Mouse (Mus musculus) brain, embryonic 14.5 days (tissue): ENCODE measurements around the gene Slc41a1. TPM values are rescaled to one million over a fixed set of nuclear protein-coding genes. Genes with fewer than 3 reads are reported as not detected.
"Not testable (repeated sequence)": the region's sequence is repeated elsewhere in the genome, so short reads cannot be mapped to it uniquely, and the experiment has no call there.

ENCODE experiments used
- DNase-seq: peaks from one replicate; pipeline ENCODE4 v3.0.0-alpha.2; 2011; ENCODE audit warnings: low read depth
- CTCF ChIP-seq: fragments of 200-500 bp; IDR thresholded peaks from 2 replicates; pipeline ENCODE4 v1.5.1; 2012; ENCODE audit warnings: inconsistent platforms, mild to moderate bottlenecking, moderate library complexity, borderline replicate concordance; ENCODE audit not compliant: insufficient read depth, insufficient read length; ENCODE audit errors: extremely low read depth
- POLR2A ChIP-seq: fragments of 200-500 bp; IDR thresholded peaks from 2 replicates; pipeline ENCODE4 v1.6.1; 2012; ENCODE audit warnings: mild to moderate bottlenecking, inconsistent platforms, borderline replicate concordance; ENCODE audit not compliant: poor library complexity, insufficient read depth, insufficient read length, severe bottlenecking; ENCODE audit errors: extremely low read depth
- polyA plus RNA-seq: library from polyadenylated mRNA; depleted of rRNA; stranded (reverse); fragments of >200 nt; gene quantifications from 2 replicates; pipeline ENCODE4 v1.2.3, GENCODE M21; 2012

Slc41a1 gene
- polyA plus RNA-seq, 1 experiment, result 25.4 TPM

DNA sequence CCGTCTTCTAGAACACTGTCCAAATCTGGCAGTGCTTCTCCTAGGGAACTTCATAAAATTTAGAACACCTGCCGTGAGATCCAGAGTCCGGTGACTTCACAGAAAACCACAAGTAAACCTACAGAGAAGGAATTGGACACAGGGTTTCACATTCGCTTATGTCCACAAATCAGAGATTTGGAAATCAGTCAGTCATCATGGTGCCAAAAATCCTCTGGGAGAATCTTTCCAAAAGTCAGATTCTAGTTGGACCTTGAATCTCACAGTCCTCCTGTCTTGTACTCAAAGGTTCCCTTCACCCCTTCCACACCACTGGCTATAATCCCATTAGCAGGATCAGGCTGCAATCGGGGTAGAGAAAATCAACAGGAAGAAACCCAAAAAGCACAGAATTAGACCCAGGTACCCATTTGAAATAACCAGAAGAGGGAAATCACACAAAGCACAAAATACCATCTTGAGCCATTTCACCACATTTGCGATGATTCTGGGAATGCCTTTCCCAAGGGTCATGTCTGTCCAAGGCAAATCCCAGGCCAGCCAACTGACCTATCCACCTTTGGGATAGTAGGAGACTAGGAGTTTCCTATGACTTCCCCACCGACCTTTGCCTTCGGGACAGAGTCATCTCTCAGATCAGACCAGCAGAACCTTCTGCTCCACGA, 14.5 kb upstream of the Slc41a1 start:
- TF ChIP-seq POLR2A (no peak), CTCF (no peak)

DNA sequence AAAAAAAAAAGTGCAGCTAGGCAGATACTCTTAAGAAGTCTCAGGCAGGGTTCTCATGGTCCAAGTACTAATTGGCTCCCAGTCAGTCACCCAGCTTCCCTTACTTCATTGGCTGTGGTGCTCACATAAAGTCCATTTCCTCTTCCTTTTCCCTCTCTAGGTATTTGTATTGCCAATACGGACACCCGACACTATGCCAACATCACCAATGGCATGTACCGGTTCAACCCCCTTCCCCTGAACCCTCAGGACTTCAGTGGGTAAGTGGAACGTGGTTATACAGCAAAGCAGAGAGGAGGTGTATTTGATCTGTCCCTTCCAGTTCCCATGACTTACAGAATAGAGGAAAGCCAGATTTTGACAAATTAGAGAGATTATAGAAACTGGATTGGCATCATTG, 13.6 kb upstream of the Slc41a1 start:
- TF ChIP-seq POLR2A (no peak), CTCF (no peak)
- DNase-seq, result no peak

More for the DNA sequence above, 14.5 kb upstream of the Slc41a1 start:
- DNase-seq, result no peak

DNA sequence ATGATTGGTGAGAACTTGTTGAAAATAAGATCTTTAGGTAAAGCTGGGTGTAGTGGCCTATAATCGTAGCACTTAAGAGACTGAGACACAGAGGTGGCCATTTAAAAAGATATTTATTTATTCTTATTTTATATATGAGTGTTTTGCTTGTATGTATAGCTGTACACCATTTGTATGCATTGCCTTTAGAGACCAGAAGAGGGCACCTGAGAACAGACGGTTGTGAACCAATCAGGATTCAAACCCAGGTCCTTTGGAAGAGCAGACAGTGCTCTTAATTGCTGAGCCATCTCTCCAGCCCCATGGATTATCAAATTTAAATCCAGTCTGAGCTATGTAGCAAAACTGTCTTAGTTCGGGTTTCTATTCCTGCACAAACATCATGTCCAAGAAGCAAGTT, 13.1 kb upstream of the Slc41a1 start:
- TF ChIP-seq CTCF, result no peak
- no peak for TF ChIP-seq POLR2A
- no peak for DNase-seq

DNA sequence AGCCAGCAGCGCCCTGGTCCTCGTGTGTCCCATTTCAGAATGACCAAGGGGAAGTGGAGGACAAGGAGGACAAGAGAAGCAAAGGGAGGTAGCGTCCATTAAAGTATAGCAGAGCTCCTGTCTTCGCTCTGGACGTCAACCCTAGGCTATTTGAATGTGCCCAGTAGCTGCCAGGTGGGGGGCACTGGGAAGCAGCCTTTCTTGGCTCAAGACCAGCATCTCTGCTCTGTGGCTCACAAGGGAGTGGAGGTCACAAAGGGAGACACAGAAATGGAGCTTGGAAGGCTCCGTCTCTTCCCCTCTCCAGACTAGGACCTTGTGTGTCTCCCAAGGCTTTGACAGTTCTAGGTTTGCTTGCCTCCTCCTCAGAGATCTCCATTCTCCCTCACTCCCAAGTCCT, 10.4 kb upstream of the Slc41a1 start:
- no peak for TF ChIP-seq POLR2A
- TF ChIP-seq CTCF, result no peak
- no peak for DNase-seq

DNA sequence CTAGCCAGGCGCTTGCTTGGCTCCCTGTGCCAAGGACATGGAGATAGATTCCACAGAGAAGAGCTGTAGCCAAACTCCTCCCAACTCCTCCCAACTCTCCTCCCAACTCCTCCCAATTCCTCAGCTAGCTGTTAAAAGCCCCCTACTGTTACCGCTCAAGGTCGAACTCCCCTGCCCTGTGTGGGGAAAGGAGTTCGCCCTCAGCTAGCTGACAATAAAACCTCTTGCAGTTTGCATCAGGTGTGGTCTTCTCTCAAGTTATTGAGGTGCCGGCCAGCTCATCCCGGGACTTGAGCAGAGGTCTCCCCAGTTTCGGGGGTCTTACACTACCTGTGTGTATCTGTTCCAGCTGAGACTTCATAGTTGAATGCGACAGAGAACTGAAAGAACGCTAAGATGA, 6.9 kb upstream of the Slc41a1 start:
- DNase-seq, result not testable (repeated sequence)

DNA sequence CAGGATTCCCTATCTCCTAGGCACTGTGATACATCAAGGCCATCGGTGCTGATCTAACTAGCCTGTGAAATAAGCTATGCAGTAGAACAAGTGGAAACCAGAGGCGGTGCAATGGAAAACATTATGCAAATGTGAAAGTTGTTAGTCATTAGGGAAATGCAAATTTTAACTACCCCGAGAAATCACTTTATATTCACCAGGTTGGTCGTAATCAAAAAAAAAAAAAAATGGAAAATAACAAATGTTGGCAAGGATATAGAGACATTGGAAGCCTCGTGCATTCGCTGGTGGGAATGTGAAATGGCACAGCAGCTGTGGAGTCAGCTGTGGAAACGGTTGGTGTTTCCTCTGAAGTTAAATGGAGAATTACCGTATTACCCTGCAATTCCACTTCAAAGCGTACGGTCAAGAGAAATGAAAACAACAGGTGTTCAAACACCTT, 6.4 kb upstream of the Slc41a1 start:
- DNase-seq, result peak; percentile 72

DNA sequence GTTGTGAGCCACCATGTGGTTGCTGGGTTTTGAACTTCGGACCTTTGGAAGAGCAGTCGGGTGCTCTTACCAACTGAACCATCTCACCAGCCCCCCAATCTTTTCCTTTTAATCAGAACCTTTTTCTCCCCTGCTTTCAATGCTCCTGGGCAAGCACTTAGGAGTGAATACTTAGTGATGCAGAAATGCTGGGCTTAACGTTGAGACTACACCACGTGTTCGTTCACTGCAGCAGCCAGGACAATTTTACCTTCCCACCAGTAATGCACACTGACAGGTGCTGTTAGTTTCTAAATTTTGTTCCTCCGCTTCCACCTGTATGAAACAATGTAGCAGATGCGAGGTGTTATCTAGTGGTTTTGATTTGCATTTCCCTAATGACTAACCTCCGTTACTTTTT, 5.0 kb upstream of the Slc41a1 start:
- TF ChIP-seq POLR2A, result no peak
- TF ChIP-seq CTCF, result no peak
- no peak for DNase-seq

More for the DNA sequence above, 6.4 kb upstream of the Slc41a1 start:
- no peak for TF ChIP-seq CTCF
- TF ChIP-seq POLR2A, result no peak

DNA sequence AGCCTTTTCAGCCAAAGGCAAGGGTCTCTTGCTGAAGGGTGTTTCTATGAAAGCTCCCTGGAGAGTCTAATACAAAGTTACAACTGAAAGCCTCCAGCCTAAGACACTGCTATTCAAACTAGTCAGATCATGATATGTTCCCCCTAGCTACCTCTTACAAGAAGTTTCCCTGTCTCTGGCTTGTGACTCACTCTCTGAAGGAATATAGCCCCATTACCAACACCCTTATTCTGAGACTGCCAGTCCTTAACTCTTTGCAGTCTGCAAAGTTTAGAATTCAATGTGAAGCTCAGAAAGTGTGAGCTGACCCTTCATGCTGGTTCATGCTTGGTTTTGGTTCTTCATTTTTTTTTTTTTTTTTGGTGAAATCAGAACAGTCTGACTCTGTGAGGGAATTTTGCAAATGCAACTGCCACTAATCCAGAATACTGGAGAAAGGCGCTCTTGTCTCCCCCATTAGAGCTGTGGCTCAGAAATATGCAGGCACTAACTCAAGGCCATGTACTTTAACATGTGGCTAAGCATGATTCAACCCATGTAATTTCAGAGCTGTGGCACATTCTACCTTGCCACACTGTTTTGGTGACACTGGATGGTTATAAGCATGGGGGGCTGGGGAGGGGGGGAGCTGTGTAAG, 4.3 kb upstream of the Slc41a1 start:
- DNase-seq, result no peak
- no peak for TF ChIP-seq CTCF
- TF ChIP-seq POLR2A, result no peak

DNA sequence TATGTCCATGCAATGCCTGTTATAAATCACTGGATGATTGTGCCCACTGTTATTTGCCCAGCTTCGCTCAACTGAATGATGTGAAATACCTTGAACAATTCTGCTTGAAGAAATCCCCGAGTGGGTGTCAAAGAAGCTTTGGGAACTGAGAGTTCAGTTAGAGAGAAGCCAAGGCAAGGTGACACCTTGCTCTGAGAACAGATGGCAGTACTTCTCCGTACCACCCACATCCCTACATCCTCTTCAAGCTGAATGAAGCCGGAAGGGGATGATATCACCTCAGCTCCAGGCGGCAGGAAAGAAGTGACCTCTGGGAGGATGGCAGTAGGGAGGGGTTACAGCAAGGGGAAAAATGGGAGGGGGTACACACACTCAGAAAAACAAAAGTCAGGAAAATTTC, 3.7 kb upstream of the Slc41a1 start:
- DNase-seq, result no peak
- TF ChIP-seq CTCF (no peak), POLR2A (no peak)

DNA sequence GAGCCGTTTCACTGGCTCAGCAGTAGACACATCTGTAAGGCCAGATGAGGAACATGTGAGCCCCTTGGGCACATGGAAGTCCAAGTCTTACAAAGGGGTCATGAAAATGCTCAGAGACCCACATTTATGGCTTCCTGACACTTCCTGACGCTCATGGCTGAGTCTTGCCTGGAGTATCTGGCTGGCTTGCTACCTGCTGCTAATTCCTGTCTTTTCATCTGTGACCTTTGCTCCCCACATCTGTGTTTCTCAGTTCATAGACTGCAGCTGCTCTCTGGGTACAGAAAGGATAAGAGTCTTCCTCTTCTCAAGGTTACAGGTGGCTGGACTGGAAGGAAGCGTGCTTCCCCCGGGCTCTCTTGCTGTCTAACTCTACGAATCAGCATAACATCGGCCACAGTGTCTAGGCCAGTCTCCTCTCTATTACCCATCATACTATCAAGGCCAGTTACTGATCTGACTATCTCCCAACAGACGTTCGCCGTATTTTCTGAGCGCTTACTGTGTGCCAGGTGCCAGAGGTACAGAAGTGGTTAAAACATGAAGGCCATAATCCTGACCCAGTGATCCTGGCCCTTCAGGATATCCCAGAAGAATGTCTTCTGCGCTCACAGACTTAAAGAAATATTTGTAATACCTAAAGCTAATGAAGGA, 2.6 kb upstream of the Slc41a1 start:
- TF ChIP-seq CTCF, result no peak
- TF ChIP-seq POLR2A, result no peak
- no peak for DNase-seq

DNA sequence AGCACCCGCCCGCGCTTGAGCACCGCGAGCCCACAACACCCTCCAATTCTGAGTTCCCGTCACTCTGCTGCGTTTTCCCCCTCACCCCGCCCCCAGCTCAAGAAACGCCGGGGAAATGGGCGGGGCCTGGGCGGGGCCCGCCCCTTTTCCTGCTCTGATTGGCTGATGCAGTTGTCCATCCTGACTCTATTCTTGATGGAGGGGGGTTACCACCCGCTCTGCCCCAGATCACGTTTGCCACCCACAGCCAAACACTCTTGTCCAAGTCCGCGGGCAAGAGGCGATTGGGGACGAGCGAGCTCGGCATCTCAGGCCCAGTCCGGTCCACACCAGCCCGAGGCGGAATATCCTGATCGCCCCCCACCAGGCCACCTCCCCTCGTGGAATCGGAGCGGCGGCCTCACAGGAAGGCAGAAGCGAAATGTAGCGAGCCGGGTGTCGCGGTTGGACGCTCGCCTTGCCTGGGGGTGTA, 530 bp downstream of the Slc41a1 start:
- peak; percentile 57; the same call in 1 of the 2 replicates for TF ChIP-seq POLR2A
- no peak for TF ChIP-seq CTCF
- DNase-seq, result peak; percentile 97

DNA sequence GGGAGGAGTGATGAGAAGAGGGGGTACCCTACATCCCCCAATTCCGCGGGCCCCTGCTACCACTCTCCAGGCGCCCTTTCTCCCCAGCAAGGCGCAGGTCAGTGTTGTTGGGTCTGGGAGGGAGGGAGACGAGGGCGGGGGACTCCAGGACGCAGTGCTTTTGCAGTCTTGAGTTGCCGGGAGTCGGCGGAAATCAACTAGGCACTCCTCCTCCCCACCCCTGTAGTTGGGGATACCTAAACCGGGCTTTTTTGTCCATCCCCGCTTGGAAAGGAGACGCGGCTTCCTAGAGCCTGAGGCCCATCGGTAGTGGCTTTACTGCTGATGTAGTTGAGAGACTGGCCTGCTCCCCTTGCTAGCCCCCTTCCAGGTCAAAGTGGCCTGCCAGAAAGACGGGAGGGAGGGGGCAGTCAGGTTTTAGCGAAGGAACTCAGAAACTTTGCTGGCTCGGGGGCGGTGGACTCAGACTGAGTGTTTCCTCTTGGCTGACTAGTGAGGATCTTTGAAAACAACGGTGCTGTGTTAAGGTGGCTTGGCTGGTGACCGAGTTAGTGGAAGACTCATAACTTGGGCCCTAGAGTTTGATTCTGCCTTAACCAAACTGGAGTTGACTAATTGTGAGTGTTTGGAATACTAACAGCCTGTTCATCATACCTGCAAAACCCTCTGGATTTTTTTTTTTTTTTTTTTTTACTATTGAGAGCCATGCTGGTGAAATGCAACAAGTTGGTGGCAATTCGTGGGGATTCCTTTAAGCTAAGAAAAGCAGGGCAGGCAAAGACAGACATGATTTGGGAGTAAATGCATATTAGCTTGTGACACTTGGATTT, 1.2 kb downstream of the Slc41a1 start:
- TF ChIP-seq CTCF (no peak), POLR2A (no peak)
- DNase-seq, result peak; percentile 60
